Mouse (Mus musculus) lung, postnatal 14 days (tissue): ENCODE results near the gene Dock10.
A peak's percentile ranks its signal among the peaks of the same experiment; 100 is the strongest.

ENCODE experiments used
- DNase-seq: peaks from one replicate; pipeline ENCODE4 v3.0.0; 2021

Gene Dock10

DNA sequence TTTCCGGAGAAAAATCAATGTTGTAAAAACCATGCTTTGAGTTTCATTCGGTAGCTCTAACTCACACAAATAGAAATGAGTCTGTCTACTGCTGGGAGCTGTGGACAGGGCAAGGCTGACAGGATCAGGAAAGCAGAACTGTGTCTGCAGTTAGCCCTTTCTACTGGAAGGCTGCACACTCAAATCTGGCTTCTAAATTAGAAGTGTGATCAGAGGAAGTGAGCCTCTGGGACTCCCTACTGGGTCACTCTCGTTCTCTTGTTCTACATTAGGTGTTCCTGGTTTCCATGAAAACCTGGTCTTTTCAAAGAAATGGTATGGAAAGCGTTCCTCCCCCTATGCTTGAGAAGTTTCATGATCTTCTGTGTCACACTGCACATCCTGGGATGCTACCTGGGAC is 103.1 kb downstream of the Dock10 start:
- no peak for DNase-seq

DNA sequence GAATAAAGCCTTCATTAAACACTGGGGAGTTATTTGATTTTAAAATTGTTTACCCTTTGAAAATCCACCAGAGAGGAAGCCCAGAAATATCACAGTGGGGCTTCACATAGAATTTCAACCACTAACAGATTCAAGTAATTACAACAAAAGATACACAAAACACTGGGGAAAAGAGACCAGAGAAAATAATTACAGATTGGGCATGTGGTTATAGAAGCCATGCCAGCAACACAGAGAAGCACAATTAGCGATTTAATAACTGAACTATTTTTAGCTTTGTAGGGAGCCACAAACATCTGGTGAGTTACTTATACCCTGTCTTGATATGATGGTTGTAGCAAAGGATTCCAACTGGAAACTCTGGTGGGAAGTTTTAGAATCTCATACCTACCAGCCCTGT is 104.2 kb downstream of the Dock10 start:
- no peak for DNase-seq

DNA sequence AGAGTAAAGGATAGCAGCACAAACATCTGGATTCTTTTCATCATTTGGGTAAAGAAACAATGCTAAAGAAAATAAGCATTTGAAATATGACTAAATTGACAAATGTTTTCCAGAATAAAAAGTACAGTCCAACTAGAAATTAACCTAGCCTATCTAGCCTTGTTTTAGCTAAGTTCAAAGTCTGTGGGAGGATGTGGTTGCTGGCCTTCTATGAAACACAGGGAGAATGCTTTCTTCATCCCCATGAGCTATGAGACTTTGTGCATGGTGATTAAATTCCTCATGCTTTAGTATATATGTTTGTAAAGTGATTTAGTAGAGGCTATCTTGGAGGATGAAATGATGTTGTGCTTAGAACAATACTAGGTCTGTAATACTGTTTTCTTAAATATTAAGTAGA is 105.5 kb downstream of the Dock10 start:
- DNase-seq, result no peak

DNA sequence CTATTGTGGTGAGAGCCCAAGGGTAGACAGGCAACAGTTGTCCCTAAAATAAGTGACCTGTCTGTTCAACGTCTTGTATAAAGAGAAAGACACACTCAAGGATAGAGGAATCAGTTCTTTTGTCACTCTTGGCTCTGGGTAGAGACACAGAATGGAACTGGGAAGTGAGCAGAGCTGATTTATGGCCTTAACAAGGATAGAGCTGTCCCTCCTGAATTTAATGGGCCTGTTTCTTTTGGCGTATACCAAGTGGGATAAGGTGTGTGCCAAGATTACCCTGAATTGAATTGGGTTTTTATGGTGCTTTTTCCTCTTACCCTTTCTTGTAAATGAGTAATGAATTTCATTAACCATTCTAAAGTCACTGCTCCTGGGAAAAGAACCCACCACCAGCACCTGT is 106.2 kb downstream of the Dock10 start:
- DNase-seq, result no peak

DNA sequence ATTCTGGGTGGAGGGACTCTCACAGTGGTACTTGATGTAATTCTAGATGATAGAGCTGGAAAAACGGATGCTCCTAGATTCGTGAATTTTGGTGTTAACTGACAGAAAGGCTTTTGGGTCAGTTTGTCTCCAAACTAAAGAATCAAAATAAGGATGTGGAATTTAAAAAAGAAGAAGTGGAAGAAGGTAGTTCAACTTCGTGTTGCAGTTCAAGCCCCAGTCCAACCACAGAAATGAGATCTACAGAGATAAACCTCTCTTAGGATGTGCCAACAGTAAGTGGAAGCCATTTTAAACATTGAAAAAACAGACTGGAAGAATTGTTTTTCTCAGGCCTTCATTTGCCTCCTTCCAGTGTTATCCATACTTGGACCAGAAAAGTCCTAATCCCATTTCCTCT is 111.7 kb downstream of the Dock10 start:
- DNase-seq, result no peak

DNA sequence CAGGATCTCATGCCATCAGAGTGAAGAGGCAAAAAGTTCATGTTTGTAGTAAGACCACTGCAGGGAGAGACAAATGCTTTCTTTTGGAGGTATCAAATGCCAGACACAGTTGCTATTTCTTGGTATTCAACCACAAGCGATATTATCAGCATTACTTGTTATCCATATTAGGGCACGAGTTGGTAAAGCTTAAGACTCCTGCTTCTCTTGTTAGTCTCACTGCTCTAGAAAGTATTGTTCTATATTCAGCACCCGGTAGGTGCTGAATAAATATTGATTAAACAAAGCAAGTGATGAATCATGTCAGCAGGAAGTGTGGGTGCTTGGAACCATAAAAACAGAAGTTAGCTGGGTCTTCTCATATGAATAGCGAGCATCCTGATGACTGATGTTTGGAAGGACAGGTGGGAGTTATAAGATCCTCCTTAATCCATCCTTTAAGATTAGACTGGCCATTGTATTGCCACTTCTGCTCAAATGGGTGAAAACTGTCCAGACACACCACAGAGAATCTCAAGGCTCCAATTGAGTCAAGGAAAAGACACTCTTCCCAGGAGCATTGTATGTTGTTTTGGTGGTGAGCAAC is 114.4 kb downstream of the Dock10 start:
- no peak for DNase-seq

DNA sequence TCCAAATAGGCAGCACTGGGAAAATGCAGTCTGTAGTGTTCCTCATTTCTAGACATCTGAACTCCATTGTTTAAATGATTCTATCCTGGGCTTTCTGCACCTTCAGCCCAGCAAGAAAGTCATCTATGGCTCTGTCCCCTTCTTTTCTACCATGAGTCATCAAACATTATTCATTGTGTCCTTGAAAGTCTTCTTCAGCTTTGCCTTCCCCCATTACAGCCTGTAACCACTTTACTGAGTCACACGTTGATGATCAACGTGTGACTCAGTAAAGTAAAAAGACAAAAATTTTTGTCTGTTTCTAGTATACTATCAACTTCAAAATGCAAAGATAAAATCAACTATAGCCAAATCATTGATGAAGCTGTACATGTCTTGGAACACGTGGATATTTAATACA is 116.5 kb downstream of the Dock10 start:
- DNase-seq, result no peak

DNA sequence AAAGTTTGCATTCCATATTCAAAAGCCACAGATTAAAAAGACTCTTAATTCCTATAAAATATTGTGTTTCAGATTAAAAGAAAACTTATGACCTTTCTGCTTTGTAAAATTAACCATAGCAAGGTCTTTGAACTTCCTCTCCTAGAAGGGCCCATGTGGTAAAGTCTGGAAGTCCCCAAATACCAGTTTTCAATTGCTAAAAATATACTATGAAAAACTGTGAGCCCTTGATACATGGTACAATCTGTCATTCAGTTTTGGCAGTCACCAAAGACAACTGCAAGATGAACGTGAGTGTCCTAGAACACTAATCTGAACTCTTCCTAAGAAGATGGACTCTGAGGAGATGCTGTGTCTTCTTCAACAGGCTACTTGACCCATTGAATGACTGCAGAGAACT is 117.0 kb downstream of the Dock10 start:
- DNase-seq, result no peak

DNA sequence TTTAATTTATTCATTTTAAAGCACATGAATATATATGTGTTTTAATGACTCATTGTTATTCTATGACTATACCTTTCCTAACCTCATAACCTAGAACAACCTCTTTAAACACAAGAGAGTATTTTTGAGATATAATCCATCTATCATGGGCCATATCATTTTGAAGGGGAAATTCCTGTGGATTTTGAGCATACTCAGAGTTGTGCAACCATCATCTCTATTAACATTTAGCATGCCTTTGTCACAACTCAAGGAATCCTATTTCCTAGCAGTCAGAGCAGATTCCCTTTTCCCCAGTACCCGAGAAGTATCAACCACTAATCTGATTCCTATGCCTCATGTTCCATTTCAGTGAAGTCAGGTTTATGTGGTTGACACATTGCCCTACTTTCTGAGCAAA is 118.8 kb downstream of the Dock10 start:
- DNase-seq, result no peak

DNA sequence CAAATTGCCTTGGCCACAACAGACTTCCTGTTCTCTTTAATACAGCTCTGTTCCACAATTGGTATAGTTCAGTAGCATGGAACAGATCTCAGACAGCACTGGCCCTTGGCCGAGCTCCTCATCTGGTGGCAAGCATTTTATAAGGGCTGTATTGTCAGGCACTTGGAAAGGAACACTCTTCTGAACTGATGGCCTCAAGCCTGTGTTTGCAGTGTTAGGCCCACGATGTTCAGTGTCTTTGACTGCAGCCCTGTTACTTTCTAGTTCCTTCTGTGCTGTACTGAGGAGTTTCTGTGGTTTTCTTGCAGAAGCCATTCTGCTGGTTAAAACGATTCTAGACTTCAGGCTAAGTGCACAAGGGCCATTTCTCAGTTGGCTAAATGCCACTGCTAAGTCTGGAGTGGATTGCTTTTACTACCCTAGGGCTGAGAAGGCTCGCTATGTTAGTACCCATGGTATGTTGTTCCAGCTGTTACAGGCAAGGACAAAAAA is 121.1 kb downstream of the Dock10 start:
- peak; percentile 44 for DNase-seq

DNA sequence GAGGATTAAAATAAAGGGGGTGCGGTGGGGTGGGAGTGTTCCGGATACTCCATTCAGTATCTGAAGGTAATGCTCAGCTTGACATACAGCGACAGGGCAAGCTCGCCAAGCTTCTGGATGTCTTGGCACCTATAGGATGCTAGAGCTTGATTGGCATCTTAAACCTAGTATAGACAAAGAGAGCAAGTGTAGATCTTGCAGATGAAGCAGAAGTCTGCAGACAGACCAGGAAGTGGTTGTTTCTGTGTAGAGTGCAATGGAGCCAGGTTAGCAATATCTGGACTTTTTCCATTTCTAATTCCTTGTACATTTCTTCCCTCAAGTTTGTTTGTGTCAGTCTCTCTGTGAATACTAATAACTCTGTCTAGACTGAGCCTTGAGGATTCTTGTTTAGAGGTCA is 122.5 kb downstream of the Dock10 start:
- no peak for DNase-seq

DNA sequence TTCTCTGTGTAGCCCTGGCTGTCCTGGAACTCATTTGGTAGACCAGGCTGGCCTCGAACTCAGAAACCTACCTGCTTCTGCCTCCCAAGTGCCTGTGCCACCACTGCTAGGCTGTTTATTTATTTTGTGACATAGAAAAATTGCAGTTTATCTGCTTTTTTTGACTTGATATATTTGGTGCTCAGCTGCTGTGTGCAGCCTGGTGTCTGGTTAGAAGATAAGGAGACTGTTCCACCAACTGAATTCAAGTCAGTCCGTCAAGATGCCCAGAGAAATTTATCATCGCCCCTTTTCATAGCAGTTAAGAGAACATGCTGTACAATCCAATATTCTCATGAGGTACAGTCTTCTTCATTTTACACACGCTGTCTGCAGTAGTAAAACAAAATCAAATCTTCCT is 124.8 kb downstream of the Dock10 start:
- DNase-seq, result no peak

DNA sequence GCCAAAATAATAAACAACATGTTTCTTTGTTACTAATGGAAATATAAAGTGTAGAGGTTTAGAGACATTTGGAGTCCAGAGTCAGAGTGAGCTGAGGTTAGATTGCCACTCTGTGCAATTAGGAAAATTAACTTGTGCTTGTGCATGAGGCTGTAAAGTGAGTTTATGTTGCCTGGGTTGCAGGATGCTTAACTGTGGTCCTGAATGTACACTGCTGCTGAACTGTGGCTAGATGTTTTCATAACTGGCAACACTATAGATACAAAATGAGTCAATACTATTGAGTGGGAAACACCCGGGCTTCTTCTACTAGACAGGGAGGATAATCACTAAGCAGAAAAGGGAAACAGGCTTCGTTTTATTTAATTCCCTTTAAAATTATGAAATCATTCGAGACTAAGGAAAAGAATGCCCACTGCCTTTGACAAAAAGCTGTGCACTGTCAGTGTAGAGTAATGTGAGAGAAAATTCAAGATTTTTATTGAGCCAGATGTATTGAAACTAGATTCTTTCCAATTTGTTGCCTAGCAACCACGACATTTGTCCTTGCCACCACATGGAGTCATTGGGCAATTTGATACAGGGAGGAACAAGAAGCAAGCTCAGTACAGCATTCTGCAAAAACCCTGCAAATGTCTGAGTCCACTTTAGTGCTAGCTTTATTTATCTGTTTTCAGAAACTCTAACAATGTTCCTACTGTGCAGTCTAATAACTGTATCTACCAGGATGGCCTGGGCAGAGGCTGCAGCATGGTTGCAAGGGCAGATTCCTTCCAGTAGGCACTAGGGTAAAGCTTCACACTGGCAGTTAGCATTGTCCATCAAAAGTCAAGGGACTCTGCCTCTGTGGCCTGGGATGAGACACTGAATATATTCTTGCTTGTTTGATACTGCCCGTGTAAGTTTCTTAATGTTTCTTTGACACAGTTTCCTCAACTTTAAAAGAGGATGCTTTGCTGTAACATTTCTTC is 127.9 kb downstream of the Dock10 start:
- no peak for DNase-seq

DNA sequence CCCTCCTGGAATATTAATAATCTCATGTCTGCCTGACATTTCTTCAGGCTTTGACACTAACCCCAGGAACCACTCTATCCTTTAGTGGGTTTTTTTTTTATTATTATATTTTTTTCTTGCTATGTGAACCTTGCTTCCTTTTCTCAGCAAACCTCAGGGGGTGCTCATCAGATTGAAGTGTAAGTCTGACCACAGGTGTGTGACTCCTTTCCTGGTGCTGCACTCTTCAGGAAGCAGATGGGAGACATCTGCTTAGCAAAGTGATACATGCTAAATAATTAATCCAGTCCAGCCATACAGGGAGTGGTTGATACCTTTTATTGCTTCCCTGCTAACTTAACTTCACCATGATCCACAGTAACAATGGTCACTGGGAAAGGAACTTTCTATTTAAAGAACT is 130.3 kb downstream of the Dock10 start:
- no peak for DNase-seq

DNA sequence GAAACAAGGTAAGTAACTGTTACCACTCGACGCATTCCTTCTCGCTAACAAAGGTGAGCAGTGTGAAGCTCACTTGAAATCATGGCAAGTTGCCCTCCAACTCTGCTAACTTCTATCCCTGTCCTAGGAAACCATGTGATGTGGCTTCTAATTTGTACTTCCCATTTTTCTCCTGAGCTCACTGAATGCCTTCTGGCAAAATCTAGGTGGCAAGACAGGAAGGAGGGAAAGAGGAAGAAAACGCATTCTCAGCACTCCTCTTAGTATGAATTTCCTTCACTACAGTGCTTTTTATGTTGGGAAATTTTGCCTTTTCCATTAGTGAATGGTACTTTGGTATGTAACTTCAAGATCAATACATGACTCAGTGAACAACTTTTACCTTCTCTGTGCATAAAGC is 131.5 kb downstream of the Dock10 start:
- DNase-seq, result no peak

DNA sequence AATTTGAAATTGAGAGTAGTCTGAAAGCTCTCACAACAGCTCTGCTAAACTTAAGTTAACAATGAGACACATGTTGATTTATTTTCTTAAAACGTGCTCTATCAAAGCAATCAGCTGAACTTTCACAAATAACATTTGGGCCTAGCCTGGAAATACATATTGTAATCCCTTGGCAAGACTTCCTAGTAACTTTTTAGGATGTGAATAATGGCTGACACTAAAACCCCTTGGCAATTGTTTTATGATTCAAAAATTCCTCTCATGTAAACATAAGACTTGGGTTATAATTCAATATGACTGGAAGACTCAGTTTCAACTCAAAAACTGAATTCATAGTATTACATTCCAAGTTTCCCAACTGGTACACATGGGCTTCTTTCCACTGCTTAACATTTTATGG is 133.0 kb downstream of the Dock10 start:
- DNase-seq, result no peak

DNA sequence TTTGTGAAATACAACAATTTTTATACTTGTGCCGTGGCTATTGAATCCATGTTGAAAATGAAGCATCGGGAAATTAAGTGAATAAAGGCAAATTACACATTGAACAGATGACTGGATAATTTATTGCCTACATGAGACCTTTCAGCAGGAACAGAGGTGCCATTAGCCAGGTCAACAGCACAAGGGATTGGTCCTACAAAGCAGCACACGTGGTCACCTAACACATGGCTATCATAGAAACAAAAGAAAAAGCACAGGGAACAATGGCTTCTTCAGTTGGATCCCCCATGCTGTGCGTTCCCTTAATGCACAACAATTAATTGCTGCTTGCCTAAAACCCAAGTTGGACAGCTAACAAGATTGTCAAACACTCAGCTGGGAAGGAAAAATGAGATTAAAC is 133.8 kb downstream of the Dock10 start:
- no peak for DNase-seq

DNA sequence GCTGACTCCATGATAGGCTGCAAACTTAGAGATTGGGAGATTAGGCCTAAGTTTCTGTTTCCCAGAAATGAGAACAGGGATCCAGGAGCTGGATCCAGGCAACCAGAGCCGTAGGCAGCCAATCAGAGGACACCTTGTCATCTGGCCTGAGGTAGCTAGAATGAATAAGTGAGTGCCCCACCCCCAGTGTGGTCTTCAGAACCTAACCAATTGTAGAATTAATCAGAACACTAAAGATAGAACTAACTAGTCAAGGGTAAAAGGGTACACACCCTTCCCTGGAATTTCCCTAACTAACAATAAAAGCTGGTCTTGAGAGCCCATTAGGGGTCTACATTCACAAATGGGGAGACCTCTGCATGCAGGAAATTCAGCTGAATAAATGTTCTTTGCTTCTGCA is 135.7 kb downstream of the Dock10 start:
- DNase-seq, result no peak

DNA sequence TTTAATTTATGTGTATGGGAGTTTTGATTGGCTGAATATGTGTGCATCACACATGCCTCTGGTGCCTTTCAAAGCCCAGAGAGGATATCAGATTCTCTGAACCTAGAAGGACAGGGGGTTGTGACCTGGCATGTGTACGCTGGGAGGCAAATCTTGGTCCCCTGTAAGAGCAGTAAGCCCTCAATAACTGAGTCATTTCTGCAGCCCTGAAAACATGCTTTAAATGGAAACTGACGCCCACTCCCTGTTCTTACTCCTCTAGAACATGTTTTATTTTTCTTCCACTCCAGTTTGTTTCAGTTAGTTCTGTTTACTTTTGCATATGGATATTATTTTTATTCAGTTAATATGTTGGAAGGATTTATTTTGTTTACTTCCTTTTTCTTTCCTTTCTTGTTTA is 139.2 kb downstream of the Dock10 start:
- DNase-seq, result no peak

DNA sequence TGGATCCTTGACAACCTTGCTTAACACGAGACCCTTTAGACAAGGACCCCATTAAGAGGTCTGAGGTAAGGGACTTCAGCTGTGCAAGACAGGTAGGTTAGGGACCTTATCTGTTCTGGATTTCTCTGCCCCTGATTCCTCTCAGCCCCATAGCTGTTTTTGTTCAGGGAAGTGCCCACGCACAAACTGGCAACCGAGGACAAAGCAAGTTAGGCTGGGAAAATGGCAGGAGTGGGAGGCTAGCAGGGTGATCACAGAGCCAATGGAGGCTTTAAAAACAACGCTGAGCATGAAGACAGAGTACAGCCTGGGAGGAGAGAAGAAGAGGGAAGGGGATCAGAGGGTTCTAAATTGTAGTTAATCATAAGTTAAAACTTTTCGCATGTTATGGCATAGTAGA is 141.7 kb downstream of the Dock10 start:
- DNase-seq, result no peak

DNA sequence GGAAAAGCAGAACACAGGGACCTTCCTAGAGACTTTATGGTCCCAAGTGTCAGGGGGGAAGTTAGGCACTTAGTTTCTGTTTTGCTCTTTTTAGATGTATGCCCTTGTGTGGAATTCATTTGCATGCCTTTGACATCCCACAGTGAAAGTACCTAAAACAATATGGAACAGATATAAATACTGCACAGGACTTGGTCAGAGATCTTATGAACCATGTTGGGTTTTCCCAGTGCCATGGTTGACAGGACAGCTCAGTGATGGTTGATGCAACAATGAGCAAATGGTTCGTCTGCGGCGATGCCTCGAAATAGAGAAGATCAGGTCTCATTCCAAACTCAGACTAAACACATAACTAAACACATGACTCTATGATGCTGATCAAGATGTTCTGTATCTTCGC is 143.6 kb downstream of the Dock10 start:
- DNase-seq, result no peak

DNA sequence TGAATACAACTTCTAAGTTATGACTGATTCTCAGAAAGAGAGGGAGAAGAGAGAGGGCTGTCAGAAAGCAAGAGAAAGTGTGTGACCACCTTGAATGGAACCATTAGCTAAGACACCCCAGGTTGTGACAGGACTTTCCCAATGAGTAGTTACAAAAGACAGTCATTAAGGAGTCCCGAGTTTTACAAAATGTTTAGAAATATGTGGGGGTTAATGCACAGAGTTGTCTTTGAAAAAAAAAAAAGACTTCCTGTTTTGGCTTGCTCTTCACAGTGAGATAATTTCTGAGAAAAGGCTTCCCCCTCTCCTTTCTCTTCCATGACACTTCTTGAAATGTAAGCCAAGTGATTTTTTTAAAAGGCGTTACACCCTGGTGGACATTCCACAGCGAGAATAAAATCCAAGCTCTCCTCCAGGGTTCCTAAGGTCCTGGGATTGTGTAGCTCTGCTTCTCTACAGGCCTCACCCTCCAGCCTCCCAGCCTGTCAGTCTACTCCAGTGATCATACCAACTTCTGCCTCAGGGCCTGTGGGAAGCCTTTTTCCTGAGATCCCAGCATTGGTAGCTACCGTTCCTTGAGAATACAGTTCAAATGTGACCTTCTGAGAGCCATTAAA is 144.8 kb downstream of the Dock10 start:
- DNase-seq, result no peak

DNA sequence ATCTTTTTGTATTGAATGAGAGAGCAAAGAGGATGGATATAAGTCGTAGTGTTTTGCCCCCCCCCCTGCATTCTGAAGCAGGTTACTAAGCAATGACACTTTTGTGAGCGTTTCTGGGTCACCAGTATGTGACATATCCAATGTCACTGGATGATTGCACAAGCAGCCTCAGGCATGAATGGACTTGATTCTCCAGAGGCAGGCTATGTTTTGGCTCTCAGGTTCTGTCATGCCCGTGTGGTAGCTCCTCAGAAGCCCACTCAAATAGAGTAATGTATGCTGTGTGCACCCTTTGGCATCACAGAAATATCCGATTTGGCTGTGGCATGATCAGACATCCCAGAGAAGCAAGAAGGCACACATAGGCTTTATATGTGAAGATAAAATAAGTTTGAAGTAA is 150.8 kb downstream of the Dock10 start:
- DNase-seq, result no peak

DNA sequence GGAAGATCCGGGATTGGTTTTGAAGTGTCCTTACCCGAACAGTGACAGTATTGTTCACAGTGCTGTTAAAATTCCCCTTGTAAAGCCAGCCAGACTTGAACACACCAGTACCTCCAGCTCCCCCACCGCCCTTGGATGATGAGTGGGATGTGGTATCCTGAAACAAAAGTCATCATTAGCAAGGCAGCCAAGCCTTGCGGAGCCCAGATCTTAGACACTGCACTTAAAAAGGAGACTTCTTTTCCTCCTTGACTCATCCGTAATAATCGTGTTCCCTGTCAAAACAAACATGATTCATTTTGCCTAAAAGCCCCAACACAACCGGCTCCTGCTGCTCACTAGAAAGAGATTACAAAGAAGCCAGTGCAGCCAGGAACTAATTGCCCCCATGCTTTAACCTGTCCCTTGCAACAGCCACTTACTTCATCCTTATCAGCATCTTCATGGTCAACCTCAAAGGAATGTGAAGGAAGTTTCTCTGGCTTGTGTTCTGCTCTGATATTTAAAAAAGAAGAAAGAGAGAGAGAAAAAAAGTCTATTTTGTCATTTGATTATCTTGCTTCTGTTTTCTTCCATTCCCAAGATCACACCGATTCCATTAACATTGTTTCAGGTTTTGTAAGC is 152.1 kb downstream of the Dock10 start:
- no peak for DNase-seq
